Mouse (Mus musculus) liver, embryonic 16.5 days (tissue): ENCODE measurements around the gene Scarf1. TPM values are rescaled to one million over a fixed set of nuclear protein-coding genes. Genes with fewer than 3 reads are reported as not detected.

Experiments used
- ATAC-seq: fragments of 200-750 bp; cut with Nextera tagmentation; 2 replicates; pipeline ENCODE4 v1.8.0; 2017; ENCODE audit warnings: low read depth, mild to moderate bottlenecking, moderate number of reproducible peaks, moderate library complexity
- H3K27ac ChIP-seq: fragments of 300-500 bp; sonication (generic); 2 replicates; pipeline ENCODE4 v1.5.1; 2014; ENCODE audit warnings: mild to moderate bottlenecking, low read length
- H3K27me3 ChIP-seq: fragments of 300-500 bp; sonication (generic); 2 replicates; pipeline ENCODE4 v1.6.1; 2014; ENCODE audit warnings: low read depth, low read length, mixed read lengths; ENCODE audit not compliant: control insufficient read depth, insufficient read depth
- H3K36me3 ChIP-seq: fragments of 300-500 bp; sonication (generic); 2 replicates; pipeline ENCODE4 v1.6.1; 2014; ENCODE audit warnings: mild to moderate bottlenecking; ENCODE audit not compliant: control insufficient read depth, insufficient read depth
- H3K4me1 ChIP-seq: fragments of 300-500 bp; sonication (generic); 2 replicates; pipeline ENCODE4 v1.6.1; 2014; ENCODE audit warnings: low read depth, low read length, mixed read lengths; ENCODE audit not compliant: control insufficient read depth
- H3K4me2 ChIP-seq: fragments of 300-500 bp; sonication (generic); 2 replicates; pipeline ENCODE4 v1.6.1; 2014; ENCODE audit warnings: low read depth, low read length, mixed read lengths
- H3K4me3 ChIP-seq: fragments of 300-500 bp; sonication (generic); 2 replicates; pipeline ENCODE4 v1.5.1; 2014; ENCODE audit warnings: low read depth, mild to moderate bottlenecking, low read length
- H3K9ac ChIP-seq: fragments of 300-500 bp; sonication (generic); 2 replicates; pipeline ENCODE4 v1.6.1; 2014; ENCODE audit warnings: low read depth, low read length
- H3K9me3 ChIP-seq: fragments of 300-500 bp; sonication (generic); replicated peaks from 2 replicates; pipeline ENCODE4 v1.6.1; 2016; ENCODE audit warnings: low read length; ENCODE audit not compliant: control insufficient read depth
- WGBS: fragments of 180-500 bp; shearing (Covaris S2); extraction: QIAGEN DNeasy Blood & Tissue Kit; methylation state at CpG from one replicate; pipeline ENCODE4 v1.1.7; 2014; ENCODE audit not compliant: insufficient replicate concordance; 5-methylcytosine and 5-hydroxymethylcytosine counted together
- polyA plus RNA-seq: library from polyadenylated mRNA; unstranded; fragments of >200 nt; fragmentation: Nextera tagmentation; extraction: Ambion mirVana; gene quantifications from 2 replicates; pipeline ENCODE4 v1.2.1, GENCODE M21; 2015

Gene Scarf1
- polyA plus RNA-seq, 1 experiment from 2014 or later, result 3.4 TPM

- peak; percentile 43; the same call in 1 of the 2 replicates for ATAC-seq
- Histone ChIP-seq H3K4me1 (peaks cover 25% of the 10 kb centered on the region), H3K27ac (no peak overlapping the region), H3K9ac (0 out of 2 replicates have a peak overlapping the region, but pooled peaks have one; percentile 14), H3K9me3 (no peaks in the 10 kb centered on the region), H3K36me3 (no peaks in the 10 kb centered on the region), H3K27me3 (no peaks in the 10 kb centered on the region), H3K4me2 (no peak overlapping the region), H3K4me3 (no peak overlapping the region)
- 33% methylated on average over 11 of the region's 11 CpGs for WGBS
Measured at GRCm38 (mm10) chr11:75472469-75473081, 40.8 kb upstream of the Scarf1 start.

GRCm38 (mm10) chr11:75473376-75473775 is 40.0 kb upstream of the Scarf1 start:
- 73% methylated on average over 7 of the region's 7 CpGs for WGBS
- Histone ChIP-seq H3K36me3 (no peaks in the 10 kb centered on the region), H3K9ac (no peak overlapping the region), H3K27me3 (no peaks in the 10 kb centered on the region), H3K9me3 (no peaks in the 10 kb centered on the region), H3K27ac (no peak overlapping the region), H3K4me3 (no peak overlapping the region), H3K4me2 (no peak overlapping the region), H3K4me1 (peaks cover 17% of the 10 kb centered on the region)
- no peak for ATAC-seq

GRCm38 (mm10) chr11:75486192-75486591 is 27.1 kb upstream of the Scarf1 start:
- ATAC-seq, result no peak
- no peaks in the 10 kb centered on the region; the same call in none of the 2 replicates for H3K27me3 ChIP-seq
- H3K4me1 ChIP-seq, result peaks cover 12% of the 10 kb centered on the region
- no peak overlapping the region for H3K4me2 ChIP-seq
- 18% methylated on average over 3 of the region's 3 CpGs for WGBS
- H3K27ac ChIP-seq, result no peak overlapping the region
- no peaks in the 10 kb centered on the region for H3K9me3 ChIP-seq
- no peak overlapping the region for H3K4me3 ChIP-seq
- H3K36me3 ChIP-seq, result peaks cover 16% of the 10 kb centered on the region
- no peak overlapping the region for H3K9ac ChIP-seq

- H3K4me2 ChIP-seq, result peak within 1 kb of the TSS; percentile 91
- peaks cover 12% of the 10 kb centered on the region for H3K4me1 ChIP-seq
- H3K9me3 ChIP-seq, result no peaks in the 10 kb centered on the region
- H3K36me3 ChIP-seq, result peaks cover 22% of the 10 kb centered on the region
- ATAC-seq, result peak; percentile 100
- WGBS, result under 1% methylated on average over 52 of the region's 52 CpGs
- peak within 1 kb of the TSS; percentile 68 for H3K27ac ChIP-seq
- H3K4me3 ChIP-seq, result peak within 1 kb of the TSS; percentile 91
- peak within 1 kb of the TSS; percentile 93 for H3K9ac ChIP-seq
- H3K27me3 ChIP-seq, result no peaks in the 10 kb centered on the region; the same call in none of the 2 replicates
Measured at GRCm38 (mm10) chr11:75486601-75487285, 26.6 kb upstream of the Scarf1 start, which contains the start of gene Prpf8. Gene Prpf8 (plus strand): TSS chr11:75486816.

GRCm38 (mm10) chr11:75487496-75487895 is 25.8 kb upstream of the Scarf1 start:
- peak overlapping the region; percentile 91 for H3K4me2 ChIP-seq
- peak overlapping the region; percentile 91 for H3K4me3 ChIP-seq
- 21% methylated on average over 6 of the region's 6 CpGs for WGBS
- no peaks in the 10 kb centered on the region for H3K9me3 ChIP-seq
- peak overlapping the region; percentile 93 for H3K9ac ChIP-seq
- H3K27ac ChIP-seq, result no peak overlapping the region
- H3K4me1 ChIP-seq, result peaks cover 12% of the 10 kb centered on the region
- ATAC-seq, result no peak
- H3K36me3 ChIP-seq, result peaks cover 29% of the 10 kb centered on the region
- no peaks in the 10 kb centered on the region; the same call in none of the 2 replicates for H3K27me3 ChIP-seq

GRCm38 (mm10) chr11:75494296-75495049 is 18.9 kb upstream of the Scarf1 start:
- H3K9ac ChIP-seq, result no peak overlapping the region
- peak; percentile 68 for ATAC-seq
- H3K4me2 ChIP-seq, result no peak overlapping the region

GRCm38 (mm10) chr11:75498126-75498525 is 15.2 kb upstream of the Scarf1 start:
- H3K4me3 ChIP-seq, result no peak overlapping the region
- no peak overlapping the region for H3K9ac ChIP-seq
- no peak overlapping the region for H3K27ac ChIP-seq
- 59% methylated on average over 1 of the region's 1 CpGs for WGBS
- H3K27me3 ChIP-seq, result no peaks in the 10 kb centered on the region
- H3K9me3 ChIP-seq, result no peaks in the 10 kb centered on the region
- no peak overlapping the region for H3K4me2 ChIP-seq
- no peak; the same call in 1 of the 2 replicates for ATAC-seq
- H3K36me3 ChIP-seq, result peaks cover 90% of the 10 kb centered on the region
- H3K4me1 ChIP-seq, result no peaks in the 10 kb centered on the region; the same call in 1 of the 2 replicates

More at GRCm38 (mm10) chr11:75494296-75495049, 18.9 kb upstream of the Scarf1 start:
- Histone ChIP-seq H3K9me3 (no peaks in the 10 kb centered on the region), H3K27ac (peak overlapping the region; percentile 64), H3K4me1 (no peaks in the 10 kb centered on the region; the same call in 1 of the 2 replicates), H3K4me3 (no peak overlapping the region), H3K36me3 (peaks cover 90% of the 10 kb centered on the region), H3K27me3 (no peaks in the 10 kb centered on the region)
- 83% methylated on average over 10 of the region's 10 CpGs for WGBS

- Histone ChIP-seq H3K27me3 (no peaks in the 10 kb centered on the region), H3K4me1 (peaks cover 23% of the 10 kb centered on the region), H3K27ac (no peak overlapping the region), H3K9me3 (no peaks in the 10 kb centered on the region), H3K36me3 (peaks cover 50% of the 10 kb centered on the region), H3K9ac (no peak overlapping the region), H3K4me3 (no peak overlapping the region), H3K4me2 (no peak overlapping the region)
- WGBS, result 86% methylated on average over 4 of the region's 4 CpGs
- ATAC-seq, result no peak
Measured at GRCm38 (mm10) chr11:75508162-75508561, 5.2 kb upstream of the Scarf1 start.
